Mouse (Mus musculus): Measurements from ENCODE around the gene Olfr661. TPM values are rescaled to one million over a fixed set of nuclear protein-coding genes. Genes with fewer than 3 reads are reported as not detected.

Olfr661 gene
- not detected in 2 replicates for polyA plus RNA-seq (2015; fragmentation: Nextera tagmentation; extraction: Ambion mirVana)

GRCm38 (mm10) chr7:104686201-104686600 is at the start of gene Olfr661:
Olfr661 (plus strand) TSS chr7:104686501.

GRCm38 (mm10) chr7:104646841-104647482 is 39.3 kb upstream of the Olfr661 start, which contains the start of gene Olfr658:
Olfr658 (minus strand) TSS chr7:104647305.

GRCm38 (mm10) chr7:104666453-104666852 is 19.8 kb upstream of the Olfr661 start, which contains the start of gene Olfr659:
Olfr659 (plus strand) TSS chr7:104666753.

Other genes starting within 250 kb of the Olfr661 start
- 4.2 and 7.9 TPM in 2 replicates for gene Trim30a, start 221.3 kb upstream of the Olfr661 start, polyA plus RNA-seq (2015; fragmentation: Nextera tagmentation; extraction: Ambion mirVana)
- 4.2 and 7.8 TPM in 2 replicates for gene Trim30d, start 178.7 kb upstream of the Olfr661 start, polyA plus RNA-seq (2015; fragmentation: Nextera tagmentation; extraction: Ambion mirVana)
- gene Olfr651, start 136.4 kb upstream of the Olfr661 start, polyA plus RNA-seq (2015; fragmentation: Nextera tagmentation; extraction: Ambion mirVana), result not detected in 2 replicates
- gene Olfr652, start 125.6 kb upstream of the Olfr661 start, polyA plus RNA-seq (2015; fragmentation: Nextera tagmentation; extraction: Ambion mirVana), result not detected in 2 replicates
- not detected in 2 replicates for gene Olfr653, start 109.2 kb upstream of the Olfr661 start, polyA plus RNA-seq (2015; fragmentation: Nextera tagmentation; extraction: Ambion mirVana)
- gene Olfr654, start 99.5 kb upstream of the Olfr661 start, polyA plus RNA-seq (2015; fragmentation: Nextera tagmentation; extraction: Ambion mirVana), result not detected in 2 replicates
- not detected in 2 replicates for gene Olfr655, start 84.7 kb upstream of the Olfr661 start, polyA plus RNA-seq (2015; fragmentation: Nextera tagmentation; extraction: Ambion mirVana)
- gene Olfr656, start 72.5 kb upstream of the Olfr661 start, polyA plus RNA-seq (2015; fragmentation: Nextera tagmentation; extraction: Ambion mirVana), result not detected in 2 replicates
- not detected in 2 replicates for gene Olfr657, start 61.7 kb upstream of the Olfr661 start, polyA plus RNA-seq (2015; fragmentation: Nextera tagmentation; extraction: Ambion mirVana)
- gene Olfr658, start 39.2 kb upstream of the Olfr661 start, polyA plus RNA-seq (2015; fragmentation: Nextera tagmentation; extraction: Ambion mirVana), result not detected in 2 replicates
- gene Olfr659, start 19.7 kb upstream of the Olfr661 start, polyA plus RNA-seq (2015; fragmentation: Nextera tagmentation; extraction: Ambion mirVana), result not detected in 2 replicates
- gene Usp17le, start 91.0 kb downstream of the Olfr661 start, polyA plus RNA-seq (2015; fragmentation: Nextera tagmentation; extraction: Ambion mirVana), result not detected in 2 replicates
- gene Usp17lb, start 156.1 kb downstream of the Olfr661 start, polyA plus RNA-seq (2015; fragmentation: Nextera tagmentation; extraction: Ambion mirVana), result not detected in 2 replicates
- gene Usp17la, start 170.5 kb downstream of the Olfr661 start, polyA plus RNA-seq (2015; fragmentation: Nextera tagmentation; extraction: Ambion mirVana), result not detected in 2 replicates
- not detected in 2 replicates for gene Olfr665, start 191.5 kb downstream of the Olfr661 start, polyA plus RNA-seq (2015; fragmentation: Nextera tagmentation; extraction: Ambion mirVana)
- not detected in 2 replicates for gene Olfr666, start 209.5 kb downstream of the Olfr661 start, polyA plus RNA-seq (2015; fragmentation: Nextera tagmentation; extraction: Ambion mirVana)
- not detected in 2 replicates for gene Olfr667, start 235.0 kb downstream of the Olfr661 start, polyA plus RNA-seq (2015; fragmentation: Nextera tagmentation; extraction: Ambion mirVana)
- gene Olfr668, start 241.6 kb downstream of the Olfr661 start, polyA plus RNA-seq (2015; fragmentation: Nextera tagmentation; extraction: Ambion mirVana), result not detected in 2 replicates
- gene Olfr669, start 247.7 kb downstream of the Olfr661 start, polyA plus RNA-seq (2015; fragmentation: Nextera tagmentation; extraction: Ambion mirVana), result not detected in 2 replicates